Mouse (Mus musculus): Measurements from ENCODE around the gene Dok1.

Gene Dok1

GRCm38 (mm10) chr6:83033249-83034185 lies at the start of gene Dok1, which contains the start of gene Loxl3:
TSS of gene Dok1 (minus strand) at chr6:83033471.
TSS of gene Loxl3 (plus strand) at chr6:83034173.
- DNase-seq = peak; percentile 79

- no peak for DNase-seq
Measured at GRCm38 (mm10) chr6:83080210-83080609, 46.9 kb upstream of the Dok1 start.

- peak; percentile 99 for DNase-seq
Measured at GRCm38 (mm10) chr6:83078324-83078858, 45.1 kb upstream of the Dok1 start.

- no peak for DNase-seq
Measured at GRCm38 (mm10) chr6:83077630-83078323, 44.5 kb upstream of the Dok1 start, which contains the start of gene Pcgf1. TSS of gene Pcgf1 (plus strand) at chr6:83077869.

- DNase-seq = no peak
Measured at GRCm38 (mm10) chr6:83074979-83075378, 41.7 kb upstream of the Dok1 start.

- no peak for DNase-seq
Measured at GRCm38 (mm10) chr6:83071220-83071619, 37.9 kb upstream of the Dok1 start.

GRCm38 (mm10) chr6:83070311-83071219 lies 37.3 kb upstream of the Dok1 start:
- no peak for DNase-seq

- DNase-seq = no peak
Measured at GRCm38 (mm10) chr6:83070247-83070310, 36.8 kb upstream of the Dok1 start, which contains the start of gene Tlx2. TSS of gene Tlx2 (minus strand) at chr6:83070293.

GRCm38 (mm10) chr6:83069488-83070246 lies 36.4 kb upstream of the Dok1 start:
- DNase-seq = no peak

- DNase-seq = no peak
Measured at GRCm38 (mm10) chr6:83068706-83069487, 35.6 kb upstream of the Dok1 start.

GRCm38 (mm10) chr6:83068221-83068620 lies 35.0 kb upstream of the Dok1 start:
- DNase-seq = no peak

- no peak for DNase-seq
Measured at GRCm38 (mm10) chr6:83066441-83066840, 33.2 kb upstream of the Dok1 start.

- no peak for DNase-seq
Measured at GRCm38 (mm10) chr6:83065995-83066394, 32.7 kb upstream of the Dok1 start.

- no peak for DNase-seq
Measured at GRCm38 (mm10) chr6:83058725-83059124, 25.5 kb upstream of the Dok1 start.

GRCm38 (mm10) chr6:83057790-83058189 lies 24.5 kb upstream of the Dok1 start, which contains the start of gene Dqx1:
TSS of gene Dqx1 (plus strand) at chr6:83057844.
- peak; percentile 87 for DNase-seq

- no peak for DNase-seq
Measured at GRCm38 (mm10) chr6:83054871-83055431, 21.7 kb upstream of the Dok1 start, which contains the start of gene Htra2. TSS of gene Htra2 (minus strand) at chr6:83055273.

- DNase-seq = peak; percentile 98
Measured at GRCm38 (mm10) chr6:83054074-83054851, 21.0 kb upstream of the Dok1 start, which contains the start of gene Aup1. TSS of gene Aup1 (plus strand) at chr6:83054521.

- DNase-seq = no peak
Measured at GRCm38 (mm10) chr6:83053136-83053960, 20.1 kb upstream of the Dok1 start.

- no peak for DNase-seq
Measured at GRCm38 (mm10) chr6:83049367-83049766, 16.1 kb upstream of the Dok1 start.
